Mouse (Mus musculus) liver, embryonic 16.5 days (tissue): Measurements from ENCODE around the gene Tbcd. TPM values are rescaled to one million over a fixed set of nuclear protein-coding genes. Genes with fewer than 3 reads are reported as not detected.

Source experiments
- ATAC-seq: fragments of 200-750 bp; cut with Nextera tagmentation; 2 replicates; pipeline ENCODE4 v1.8.0; 2017; ENCODE audit warnings: low read depth, mild to moderate bottlenecking, moderate number of reproducible peaks, moderate library complexity
- H3K27ac ChIP-seq: fragments of 300-500 bp; sonication (generic); 2 replicates; pipeline ENCODE4 v1.5.1; 2014; ENCODE audit warnings: mild to moderate bottlenecking, low read length
- H3K27me3 ChIP-seq: fragments of 300-500 bp; sonication (generic); 2 replicates; pipeline ENCODE4 v1.6.1; 2014; ENCODE audit warnings: low read depth, low read length, mixed read lengths; ENCODE audit not compliant: control insufficient read depth, insufficient read depth
- H3K36me3 ChIP-seq: fragments of 300-500 bp; sonication (generic); 2 replicates; pipeline ENCODE4 v1.6.1; 2014; ENCODE audit warnings: mild to moderate bottlenecking; ENCODE audit not compliant: control insufficient read depth, insufficient read depth
- H3K4me1 ChIP-seq: fragments of 300-500 bp; sonication (generic); 2 replicates; pipeline ENCODE4 v1.6.1; 2014; ENCODE audit warnings: low read depth, low read length, mixed read lengths; ENCODE audit not compliant: control insufficient read depth
- H3K4me2 ChIP-seq: fragments of 300-500 bp; sonication (generic); 2 replicates; pipeline ENCODE4 v1.6.1; 2014; ENCODE audit warnings: low read depth, low read length, mixed read lengths
- H3K4me3 ChIP-seq: fragments of 300-500 bp; sonication (generic); 2 replicates; pipeline ENCODE4 v1.5.1; 2014; ENCODE audit warnings: low read depth, mild to moderate bottlenecking, low read length
- H3K9ac ChIP-seq: fragments of 300-500 bp; sonication (generic); 2 replicates; pipeline ENCODE4 v1.6.1; 2014; ENCODE audit warnings: low read depth, low read length
- H3K9me3 ChIP-seq: fragments of 300-500 bp; sonication (generic); replicated peaks from 2 replicates; pipeline ENCODE4 v1.6.1; 2016; ENCODE audit warnings: low read length; ENCODE audit not compliant: control insufficient read depth
- WGBS: fragments of 180-500 bp; shearing (Covaris S2); extraction: QIAGEN DNeasy Blood & Tissue Kit; methylation state at CpG from one replicate; pipeline ENCODE4 v1.1.7; 2014; ENCODE audit not compliant: insufficient replicate concordance; 5-methylcytosine and 5-hydroxymethylcytosine counted together
- polyA plus RNA-seq: library from polyadenylated mRNA; unstranded; fragments of >200 nt; fragmentation: Nextera tagmentation; extraction: Ambion mirVana; gene quantifications from 2 replicates; pipeline ENCODE4 v1.2.1, GENCODE M21; 2015

Tbcd gene
- polyA plus RNA-seq, 1 experiment from 2014 or later, result 21.4 TPM

GRCm38 (mm10) chr11:121543922-121544321 lies 92.2 kb downstream of the Tbcd start:
- 0 out of 2 replicates have a peak overlapping the region, but pooled peaks have one; percentile 11 for H3K4me3 ChIP-seq
- ATAC-seq, result no peak

GRCm38 (mm10) chr11:121544755-121545397 lies 93.1 kb downstream of the Tbcd start:
- WGBS, result 72% methylated on average over 7 of the region's 7 CpGs
- peaks cover 2% of the 10 kb centered on the region for H3K36me3 ChIP-seq
- no peak overlapping the region for H3K4me2 ChIP-seq
- no peaks in the 10 kb centered on the region for H3K27me3 ChIP-seq
- peaks cover 65% of the 10 kb centered on the region for H3K4me1 ChIP-seq
- H3K9me3 ChIP-seq, result no peaks in the 10 kb centered on the region
- no peak overlapping the region for H3K9ac ChIP-seq
- H3K27ac ChIP-seq, result peak overlapping the region; percentile 84
- no peak for ATAC-seq
- H3K4me3 ChIP-seq, result no peak overlapping the region

More at GRCm38 (mm10) chr11:121543922-121544321, 92.2 kb downstream of the Tbcd start:
- H3K4me1 ChIP-seq, result peaks cover 55% of the 10 kb centered on the region
- H3K9me3 ChIP-seq, result no peaks in the 10 kb centered on the region
- H3K36me3 ChIP-seq, result peaks cover 2% of the 10 kb centered on the region
- peak overlapping the region; percentile 41 for H3K9ac ChIP-seq
- peak overlapping the region; percentile 46 for H3K4me2 ChIP-seq
- peak overlapping the region; percentile 84 for H3K27ac ChIP-seq
- 73% methylated on average over 9 of the region's 9 CpGs for WGBS
- no peaks in the 10 kb centered on the region for H3K27me3 ChIP-seq

GRCm38 (mm10) chr11:121545398-121546034 lies 93.8 kb downstream of the Tbcd start:
- H3K27me3 ChIP-seq, result no peaks in the 10 kb centered on the region
- H3K4me2 ChIP-seq, result no peak overlapping the region
- no peak overlapping the region for H3K4me3 ChIP-seq
- peaks cover 67% of the 10 kb centered on the region for H3K4me1 ChIP-seq
- peaks cover 2% of the 10 kb centered on the region for H3K36me3 ChIP-seq
- 68% methylated on average over 3 of the region's 3 CpGs for WGBS
- peak overlapping the region; percentile 96 for H3K27ac ChIP-seq
- no peak for ATAC-seq
- H3K9ac ChIP-seq, result 0 out of 2 replicates have a peak overlapping the region, but pooled peaks have one; percentile 17
- no peaks in the 10 kb centered on the region for H3K9me3 ChIP-seq

- Histone ChIP-seq H3K4me1 (peaks cover 67% of the 10 kb centered on the region), H3K9ac (peak overlapping the region; percentile 35), H3K27ac (peak overlapping the region; percentile 96), H3K4me2 (peak overlapping the region; percentile 46), H3K9me3 (no peaks in the 10 kb centered on the region), H3K36me3 (peaks cover 3% of the 10 kb centered on the region), H3K27me3 (no peaks in the 10 kb centered on the region), H3K4me3 (no peak overlapping the region)
- ATAC-seq, result peak; percentile 66
- 36% methylated on average over 5 of the region's 5 CpGs for WGBS
Observed at GRCm38 (mm10) chr11:121547234-121547633, 95.5 kb downstream of the Tbcd start.

GRCm38 (mm10) chr11:121547925-121548324 lies 96.2 kb downstream of the Tbcd start:
- peak overlapping the region; percentile 96 for H3K27ac ChIP-seq
- no peaks in the 10 kb centered on the region for H3K27me3 ChIP-seq
- 28% methylated on average over 4 of the region's 4 CpGs for WGBS
- H3K9ac ChIP-seq, result peak overlapping the region; percentile 53
- peak overlapping the region; percentile 24; the same call in 1 of the 2 replicates for H3K4me3 ChIP-seq
- H3K4me1 ChIP-seq, result peaks cover 63% of the 10 kb centered on the region
- peak; percentile 87 for ATAC-seq
- peak overlapping the region; percentile 46 for H3K4me2 ChIP-seq
- peaks cover 3% of the 10 kb centered on the region; the same call in 1 of the 2 replicates for H3K36me3 ChIP-seq
- no peaks in the 10 kb centered on the region for H3K9me3 ChIP-seq

- Histone ChIP-seq H3K27ac (peak overlapping the region; percentile 96), H3K4me1 (peaks cover 50% of the 10 kb centered on the region), H3K36me3 (peaks cover 3% of the 10 kb centered on the region; the same call in 1 of the 2 replicates), H3K9ac (peak overlapping the region; percentile 40; the same call in 1 of the 2 replicates), H3K27me3 (no peaks in the 10 kb centered on the region), H3K4me2 (peak overlapping the region; percentile 43), H3K9me3 (no peaks in the 10 kb centered on the region), H3K4me3 (no peak overlapping the region)
- WGBS, result 37% methylated on average over 12 of the region's 12 CpGs
- ATAC-seq, result peak; percentile 25
Observed at GRCm38 (mm10) chr11:121548996-121549842, 97.5 kb downstream of the Tbcd start.

- Histone ChIP-seq H3K4me3 (no peak overlapping the region), H3K27ac (peak overlapping the region; percentile 96), H3K9me3 (no peaks in the 10 kb centered on the region), H3K27me3 (no peaks in the 10 kb centered on the region), H3K4me1 (peaks cover 42% of the 10 kb centered on the region), H3K4me2 (no peak overlapping the region; the same call in 1 of the 2 replicates), H3K36me3 (peaks cover 3% of the 10 kb centered on the region; the same call in 1 of the 2 replicates), H3K9ac (no peak overlapping the region)
- ATAC-seq, result no peak
- WGBS, result 81% methylated on average over 17 of the region's 17 CpGs
Observed at GRCm38 (mm10) chr11:121549843-121550647, 98.3 kb downstream of the Tbcd start.

- Histone ChIP-seq H3K4me2 (no peak overlapping the region), H3K9ac (no peak overlapping the region), H3K27ac (peak overlapping the region; percentile 20; the same call in 1 of the 2 replicates), H3K27me3 (no peaks in the 10 kb centered on the region), H3K36me3 (peaks cover 3% of the 10 kb centered on the region; the same call in 1 of the 2 replicates), H3K4me3 (no peak overlapping the region), H3K4me1 (peaks cover 33% of the 10 kb centered on the region), H3K9me3 (no peaks in the 10 kb centered on the region)
- WGBS, result 77% methylated on average over 5 of the region's 5 CpGs
- no peak for ATAC-seq
Observed at GRCm38 (mm10) chr11:121551206-121551799, 99.6 kb downstream of the Tbcd start.
